Mouse (Mus musculus) myocyte (in vitro differentiated cells): Measurements from ENCODE around the gene Abhd15.

Source experiments
- E2F4 ChIP-seq: IDR thresholded peaks from one replicate; pipeline ENCODE4 v1.6.1; 2011; ENCODE audit warnings: mild to moderate bottlenecking, control low read depth, moderate library complexity; ENCODE audit not compliant: insufficient read depth
- MAX ChIP-seq: IDR thresholded peaks from one replicate; pipeline ENCODE4 v1.6.1; 2011; ENCODE audit warnings: low read depth, mild to moderate bottlenecking, control low read depth
- MYOD1 ChIP-seq, 3 experiments: IDR thresholded peaks; one replicate each; pipeline ENCODE4 v1.6.1; 2011; ENCODE audit warnings: control low read depth in 2 of 3, low read depth in 2 of 3, mild to moderate bottlenecking in 2 of 3, moderate library complexity in 1 of 3; ENCODE audit not compliant: insufficient read length in 2 of 3, control insufficient read depth in 1 of 3
- MYOG ChIP-seq, 3 experiments: IDR thresholded peaks; one replicate each; pipeline ENCODE4 v1.6.1; 2011; ENCODE audit warnings: control low read depth in 2 of 3, low read depth in 2 of 3, mild to moderate bottlenecking in 2 of 3; ENCODE audit not compliant: insufficient read length in 2 of 3, control insufficient read depth in 1 of 3, insufficient read depth in 1 of 3
- POLR2A ChIP-seq: IDR thresholded peaks from one replicate; pipeline ENCODE4 v1.6.1; 2011; ENCODE audit warnings: low read depth, mild to moderate bottlenecking, control low read depth, moderate library complexity; ENCODE audit not compliant: insufficient read length
- POLR2AphosphoS2 ChIP-seq: IDR thresholded peaks from one replicate; pipeline ENCODE4 v1.6.1; 2011; ENCODE audit warnings: low read depth, control low read depth; ENCODE audit not compliant: insufficient read length
- SRF ChIP-seq: IDR thresholded peaks from one replicate; pipeline ENCODE4 v1.6.1; 2011; ENCODE audit warnings: low read depth; ENCODE audit not compliant: control insufficient read depth, insufficient read length
- TCF3 ChIP-seq: IDR thresholded peaks from one replicate; pipeline ENCODE4 v1.6.1; 2011; ENCODE audit warnings: low read depth, control low read depth; ENCODE audit not compliant: insufficient read length
- USF1 ChIP-seq: IDR thresholded peaks from one replicate; pipeline ENCODE4 v1.6.1; 2011; ENCODE audit warnings: low read depth, mild to moderate bottlenecking, control low read depth, moderate library complexity

DNA sequence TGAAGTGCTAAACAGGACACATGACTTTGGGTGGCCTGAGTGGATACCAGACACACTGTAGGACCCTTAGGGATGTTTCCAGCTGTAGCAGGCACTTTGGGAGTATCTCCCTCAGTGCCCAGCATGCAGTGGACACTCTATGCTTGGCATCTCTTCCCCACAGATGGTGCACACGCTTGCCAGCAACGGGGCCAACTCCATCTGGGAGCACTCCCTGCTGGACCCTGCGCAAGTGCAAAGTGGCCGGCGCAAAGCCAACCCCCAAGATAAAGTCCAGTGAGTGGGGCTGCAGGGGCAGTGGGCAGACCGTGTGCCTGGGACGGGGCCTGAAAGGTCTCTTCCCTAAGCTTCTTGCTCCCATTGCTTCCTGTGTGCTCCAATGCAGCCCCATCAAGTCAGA, 15.6 kb upstream of the Abhd15 start:
- no peak for TF ChIP-seq POLR2A
- no peak for TF ChIP-seq SRF
- TF ChIP-seq MAX = no peak
- TF ChIP-seq USF1 = no peak
- no peak for TF ChIP-seq POLR2AphosphoS2
- no peak for TF ChIP-seq MYOG (IDR thresholded peaks at IDR 0.05; ENCODE audit: control insufficient read depth in 1 of 3, insufficient read depth in 1 of 3, insufficient read length in 2 of 3, low read depth in 2 of 3)
- TF ChIP-seq E2F4 = no peak
- TF ChIP-seq MYOD1 (IDR thresholded peaks at IDR 0.05; ENCODE audit: control insufficient read depth in 1 of 3, insufficient read length in 2 of 3, low read depth in 2 of 3) = no peak
- TF ChIP-seq TCF3 = no peak
